Mouse (Mus musculus): ENCODE results near the gene Bdp1.

The Bdp1 gene

GRCm38 (mm10) chr13:100103748-100104254 lies at the start of gene Bdp1:
Bdp1 (minus strand) TSS chr13:100104070.
- DNase-seq, result peak; percentile 96

DNA sequence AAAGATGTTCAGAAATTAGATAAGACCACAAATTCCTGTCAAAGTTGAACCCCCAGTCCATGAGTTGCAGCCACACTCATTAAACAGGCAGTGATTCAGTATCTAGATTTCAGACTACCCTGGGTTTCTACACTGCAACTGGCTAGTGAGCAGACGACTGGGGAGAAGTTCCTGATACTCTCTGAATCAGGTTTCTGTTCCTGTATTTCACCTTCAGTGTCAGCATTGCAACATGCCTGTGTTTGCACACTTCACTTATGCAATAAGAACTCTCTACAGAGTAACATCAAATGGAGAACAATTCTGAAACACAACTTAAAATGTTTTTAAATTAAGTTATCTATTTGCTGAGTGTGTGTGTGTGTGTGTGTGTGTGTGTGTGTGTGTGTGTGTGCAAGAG lies 48.8 kb upstream of the Bdp1 start:
- DNase-seq, result peak; percentile 12

DNA sequence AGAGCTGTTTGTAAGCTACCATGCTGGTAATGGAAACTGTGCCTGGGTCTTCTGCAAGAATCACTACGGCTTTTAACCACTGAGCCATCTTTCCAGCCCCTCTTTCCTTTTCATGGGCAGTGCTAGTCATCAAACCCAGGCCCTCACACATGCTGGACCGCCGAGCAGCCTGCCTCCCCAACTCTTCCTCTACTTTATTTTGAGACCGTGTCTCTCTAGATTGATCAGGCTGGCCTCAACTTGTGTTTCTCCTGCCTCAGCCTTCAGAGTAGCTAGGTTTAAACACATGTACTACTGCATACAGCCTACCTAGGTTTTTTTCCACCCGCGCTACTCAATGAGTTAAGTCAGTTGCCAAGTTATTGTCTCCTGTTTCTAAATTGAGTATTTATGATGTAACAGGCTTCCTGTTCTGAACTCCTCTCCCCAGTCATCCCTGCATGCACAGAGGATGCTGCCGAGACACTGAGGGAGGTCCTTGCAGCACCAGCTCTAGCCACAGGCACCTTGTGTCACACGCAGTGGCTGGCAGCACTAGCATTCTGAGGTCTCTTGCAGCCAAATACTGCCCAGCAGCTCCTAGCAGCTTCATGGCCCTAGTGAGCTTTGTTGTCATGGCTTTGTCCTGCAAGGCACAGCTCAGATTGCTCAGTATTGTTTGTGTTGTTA lies 37.9 kb upstream of the Bdp1 start:
- DNase-seq, result no peak

GRCm38 (mm10) chr13:100125258-100125643 lies 21.4 kb upstream of the Bdp1 start:
- no peak for DNase-seq

GRCm38 (mm10) chr13:100124423-100125257 lies 20.8 kb upstream of the Bdp1 start, which contains the start of gene Smn1:
Smn1 (plus strand) TSS chr13:100124852.
- peak; percentile 93 for DNase-seq

GRCm38 (mm10) chr13:100123970-100124369 lies 20.1 kb upstream of the Bdp1 start:
- no peak for DNase-seq

GRCm38 (mm10) chr13:100112218-100112972 lies 8.5 kb upstream of the Bdp1 start:
- no peak for DNase-seq

DNA sequence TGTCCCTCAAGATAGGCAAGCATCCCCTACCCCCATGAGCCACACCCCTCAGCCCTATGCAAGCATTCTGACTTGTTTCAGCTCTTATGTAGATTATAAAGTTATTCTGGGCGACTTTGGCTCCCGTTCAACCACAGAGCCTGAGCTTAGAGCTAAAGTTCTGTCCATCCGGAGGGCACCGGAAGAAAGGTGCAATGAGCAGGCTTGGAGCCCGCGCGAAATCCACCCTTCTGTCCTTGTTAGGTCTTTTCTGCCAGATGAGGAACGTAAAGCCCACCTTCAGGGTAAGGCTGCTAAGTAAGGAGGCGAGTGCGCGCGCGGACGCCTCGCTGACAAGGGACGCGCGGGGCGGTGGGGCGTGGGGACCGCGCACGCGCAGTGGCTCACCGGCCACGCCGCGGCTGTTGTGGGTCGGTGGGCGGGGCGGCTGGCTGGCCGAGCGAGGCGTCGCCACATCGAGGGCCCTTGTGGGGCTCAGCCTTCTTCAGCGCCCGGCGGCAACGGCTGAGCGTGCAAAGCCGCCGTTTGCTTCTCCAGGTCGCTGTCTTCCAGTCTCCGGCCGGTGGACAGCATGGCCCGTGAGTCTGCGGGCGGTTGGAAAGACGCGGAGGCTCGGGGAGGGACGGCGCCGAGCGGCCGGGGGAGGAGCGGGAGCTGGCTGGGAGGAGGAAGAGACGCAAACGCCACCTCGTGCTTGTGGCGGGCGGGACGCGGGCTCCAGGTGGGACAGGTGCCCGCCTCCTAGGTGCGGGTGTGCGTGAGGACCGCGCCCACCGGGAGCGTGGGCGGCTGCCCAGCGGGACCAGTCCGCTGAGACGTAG lies 4.0 kb upstream of the Bdp1 start, which contains the start of gene Serf1:
Gene Serf1, plus strand, starts transcription at position 361 of the 821 bp plus-strand sequence.
- peak; percentile 87 for DNase-seq

GRCm38 (mm10) chr13:100103052-100103658 lies 715 bp downstream of the Bdp1 start:
- DNase-seq, result no peak

DNA sequence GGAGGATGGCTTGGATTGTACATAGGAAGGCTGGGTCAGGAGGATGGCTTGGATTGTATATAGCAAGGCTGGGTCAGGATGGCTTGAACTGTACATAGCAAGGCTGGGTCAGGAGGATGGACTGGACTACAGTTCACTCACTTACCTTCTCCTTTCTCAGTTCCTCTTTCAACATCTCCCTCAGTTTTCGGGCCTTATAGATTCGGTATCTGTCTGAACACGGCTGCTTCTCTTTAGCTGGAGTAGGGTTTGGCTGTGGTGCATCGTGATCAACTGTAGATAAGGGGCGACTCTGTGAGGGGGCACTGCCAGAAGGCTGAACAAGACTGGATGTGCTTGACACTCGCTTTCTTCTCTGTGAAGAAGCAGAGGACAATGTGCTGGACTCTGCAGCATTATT lies 5.1 kb downstream of the Bdp1 start:
- no peak for DNase-seq

- DNase-seq, result no peak
These were observed 32.4 kb downstream of the Bdp1 start for GRCm38 (mm10) chr13:100071473-100071872.

GRCm38 (mm10) chr13:100067821-100068220 lies 36.0 kb downstream of the Bdp1 start:
- DNase-seq, result no peak

GRCm38 (mm10) chr13:100063936-100064335 lies 39.9 kb downstream of the Bdp1 start:
- peak; percentile 27 for DNase-seq

GRCm38 (mm10) chr13:100057738-100058137 lies 46.1 kb downstream of the Bdp1 start:
- peak; percentile 4 for DNase-seq

- DNase-seq, result no peak
These were observed 77.9 kb downstream of the Bdp1 start for GRCm38 (mm10) chr13:100026013-100026412.

GRCm38 (mm10) chr13:100016891-100017290 lies 87.0 kb downstream of the Bdp1 start:
- DNase-seq, result no peak

- DNase-seq, result no peak
These were observed 87.9 kb downstream of the Bdp1 start for GRCm38 (mm10) chr13:100015937-100016336.

- DNase-seq, result peak; percentile 91
These were observed 88.7 kb downstream of the Bdp1 start, which contains the start of gene Mccc2 for GRCm38 (mm10) chr13:100014906-100015895. Mccc2 (minus strand) TSS chr13:100015639.

DNA sequence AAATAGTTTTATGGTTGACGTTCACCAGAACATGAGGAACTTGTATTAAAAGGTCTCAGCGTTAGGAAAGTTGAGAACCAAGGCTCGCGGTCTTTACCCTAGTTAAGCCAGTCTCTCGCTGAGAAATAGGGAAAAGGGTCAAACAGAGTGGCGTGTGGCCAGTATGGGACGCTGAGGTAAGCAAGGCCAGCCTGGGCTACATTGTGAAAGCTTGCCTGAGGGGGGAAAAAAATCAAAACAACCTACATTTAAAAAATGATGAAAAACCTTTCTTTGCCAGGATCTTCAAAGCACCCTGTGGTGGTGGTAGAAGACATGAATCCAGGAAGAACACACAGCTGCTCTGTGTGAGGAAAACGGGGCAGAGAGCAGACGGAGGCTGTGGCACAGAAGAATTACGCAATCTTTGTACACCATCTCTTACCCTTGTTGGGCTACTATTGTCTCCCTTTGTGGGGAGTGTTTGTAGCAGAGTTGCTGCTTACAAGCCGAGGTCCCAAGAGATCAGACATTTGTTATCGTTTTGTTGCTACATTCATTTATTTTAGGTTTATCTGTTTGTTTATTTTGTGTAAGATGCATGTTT lies 97.9 kb downstream of the Bdp1 start:
- DNase-seq, result no peak

DNA sequence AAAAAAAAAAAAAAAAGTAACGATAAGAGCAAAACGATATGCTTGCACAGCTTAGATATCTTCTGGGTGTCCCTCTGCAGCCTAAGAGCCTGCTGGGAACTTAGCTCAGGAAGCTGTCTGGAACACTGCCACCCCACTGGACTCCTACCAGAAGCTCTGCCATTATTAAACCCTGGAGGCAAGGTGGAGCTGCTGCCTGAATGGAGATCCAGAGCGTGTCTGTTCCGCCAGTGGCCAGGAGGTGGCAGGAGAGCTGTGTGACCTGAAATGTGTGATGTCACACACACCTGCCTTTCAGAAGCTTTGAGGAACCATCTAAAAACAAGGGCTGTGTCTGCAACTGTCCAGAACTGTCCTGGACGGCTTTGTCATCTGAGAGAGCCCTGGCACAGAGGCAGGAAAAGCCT lies 102.1 kb downstream of the Bdp1 start:
- peak; percentile 89 for DNase-seq

All from lung, postnatal 10 days (tissue).